ENCODE assay signal across 27 mouse cellular contexts in the genomic region with DNA sequence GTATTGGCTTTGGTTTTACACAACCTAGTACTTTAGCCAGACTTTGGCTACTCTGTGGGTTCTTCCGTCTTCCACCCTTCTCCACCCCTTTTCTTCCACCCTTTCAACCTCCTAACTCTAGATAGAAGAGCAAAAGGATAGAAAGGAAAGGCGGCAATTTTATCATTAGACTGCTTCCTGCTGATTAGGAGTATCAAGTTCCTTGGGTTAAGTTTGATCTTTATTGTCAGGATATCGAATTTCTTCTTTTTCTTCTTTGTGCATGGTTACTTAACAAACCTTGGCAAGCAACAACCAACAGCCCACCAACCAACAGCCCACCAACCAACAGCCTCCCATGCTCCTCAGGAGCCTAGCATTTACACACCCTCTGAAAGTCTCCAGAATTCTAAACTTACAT.
"Had no signal": no experiment of that assay in that cellular context is flagged by ENCODE, and none has a peak within 500 bp of the region (broad histone marks: within the 10 kb centered on the region; RNA-seq: fewer than 3 reads in every experiment).

No protein-coding gene starts in this region.

- H3K27ac ChIP-seq: embryonic facial prominence, embryonic 12.5 days; embryonic facial prominence, embryonic 13.5 days; embryonic facial prominence, embryonic 15.5 days; forebrain, embryonic 10.5 days; forebrain, embryonic 12.5 days; forebrain, embryonic 13.5 days; forebrain, embryonic 15.5 days; gastrocnemius, adult 2 months; heart, adult 2 months; heart, embryonic 10.5 days had no signal

- H3K4me3 ChIP-seq: embryonic facial prominence, embryonic 12.5 days; embryonic facial prominence, embryonic 13.5 days; embryonic facial prominence, embryonic 15.5 days; erythroblast, embryonic 14.5 days; forebrain, embryonic 10.5 days; forebrain, embryonic 12.5 days; forebrain, embryonic 13.5 days; forebrain, embryonic 15.5 days; gastrocnemius, adult 2 months; heart, adult 2 months; heart, embryonic 10.5 days had no signal

- H3K9ac ChIP-seq: embryonic facial prominence, embryonic 12.5 days; embryonic facial prominence, embryonic 13.5 days; embryonic facial prominence, embryonic 15.5 days; forebrain, embryonic 12.5 days; forebrain, embryonic 13.5 days; forebrain, embryonic 15.5 days; forebrain, postnatal 0 days had no signal

- H3K9me3 ChIP-seq: embryonic facial prominence, embryonic 12.5 days; embryonic facial prominence, embryonic 13.5 days; embryonic facial prominence, embryonic 15.5 days; forebrain, embryonic 10.5 days; forebrain, embryonic 12.5 days; forebrain, embryonic 13.5 days; forebrain, embryonic 15.5 days; heart, embryonic 10.5 days had no signal

- H3K4me1 ChIP-seq: embryonic facial prominence, embryonic 12.5 days; embryonic facial prominence, embryonic 13.5 days; embryonic facial prominence, embryonic 15.5 days; forebrain, embryonic 10.5 days; forebrain, embryonic 12.5 days; forebrain, embryonic 13.5 days; forebrain, embryonic 15.5 days; heart, embryonic 10.5 days had no signal

- DNase-seq: cerebellum, adult 9-10 months; cerebellum, adult 9-11 months; cerebellum, postnatal 10 days; cerebellum, postnatal 14 days; cerebellum, postnatal 25 days; cerebellum, postnatal 36 days; embryo, embryonic 11 days; forebrain, postnatal 0 days; gastrocnemius, adult 2 months; gastrocnemius, postnatal 14 days; gastrocnemius, postnatal 25 days; gastrocnemius, postnatal 36 days; heart, adult 11 months; heart, adult 18-20 months; heart, adult 2 months had no signal

- H3K4me2 ChIP-seq: embryonic facial prominence, embryonic 12.5 days; embryonic facial prominence, embryonic 13.5 days; embryonic facial prominence, embryonic 15.5 days; forebrain, embryonic 12.5 days; forebrain, embryonic 13.5 days; forebrain, embryonic 15.5 days; heart, embryonic 11.5 days had no signal

- ATAC-seq: forebrain, embryonic 13.5 days; forebrain, embryonic 14.5 days; forebrain, embryonic 15.5 days; forebrain, embryonic 16.5 days; forebrain, postnatal 0 days had no signal

- H3K27me3 ChIP-seq: embryonic facial prominence, embryonic 12.5 days; embryonic facial prominence, embryonic 13.5 days; embryonic facial prominence, embryonic 15.5 days; forebrain, embryonic 12.5 days; forebrain, embryonic 13.5 days; forebrain, embryonic 15.5 days had no signal
